8 mouse cellular contexts compared by ENCODE assay signal in genomic region chr17:53479604-53480041, GRCm38 (mm10). TPM values are rescaled to one million over a fixed set of nuclear protein-coding genes. Genes with fewer than 3 reads are reported as not detected.
DNase-seq lines count a peak whose midpoint lies in the region; ATAC-seq and TF ChIP-seq lines count a peak whose summit lies in the region.

No protein-coding gene starts in this region.

- H3K36me3 ChIP-seq in kidney, adult 2 months (ENCODE audit: control insufficient read depth, insufficient read depth, low read length) = peaks cover 4% of the 10 kb centered on the region; the same call in 1 of the 2 replicates
- H3K36me3 ChIP-seq in limb, embryonic 11.5 days (ENCODE audit: control insufficient read depth, insufficient read depth, low read length) = no peaks in the 10 kb centered on the region
- 0 out of 2 replicates have a peak, but pooled peaks cover under 1% of the 10 kb centered on the region for H3K36me3 ChIP-seq in midbrain, embryonic 12.5 days

- H3K4me2 ChIP-seq in limb, embryonic 11.5 days (ENCODE audit: low read depth, severe bottlenecking) = peak overlapping the region; percentile 55
- peak overlapping the region; percentile 86 for H3K4me2 ChIP-seq in midbrain, embryonic 12.5 days (replicated peaks)

- peak; percentile 10; the same call in 1 of the 2 replicates for ATAC-seq in limb, embryonic 11.5 days (ENCODE audit: insufficient number of reproducible peaks, low FRiP score, low TSS enrichment, low read depth)
- ATAC-seq in midbrain, embryonic 12.5 days (ENCODE audit: low FRiP score, low read depth) = peak; percentile 16

- TF ChIP-seq POLR2A in kidney, adult 2 months (IDR thresholded peaks at IDR 0.05; ENCODE audit: low read depth, low read length) = no peak

- TF ChIP-seq CTCF in kidney, adult 2 months (conservative IDR thresholded peaks at IDR 0.05; ENCODE audit: insufficient read depth, insufficient read length, low read depth, low read length) = no peak

- no peaks in the 10 kb centered on the region for H3K27me3 ChIP-seq in kidney, adult 2 months (replicated peaks; ENCODE audit: control insufficient read depth, insufficient read depth, low read length)
- H3K27me3 ChIP-seq in limb, embryonic 11.5 days (ENCODE audit: control insufficient read depth, insufficient read depth, low read length) = no peaks in the 10 kb centered on the region
- no peaks in the 10 kb centered on the region for H3K27me3 ChIP-seq in midbrain, embryonic 12.5 days

- no peaks in the 10 kb centered on the region for H3K9me3 ChIP-seq in limb, embryonic 11.5 days (ENCODE audit: control insufficient read depth, low read length)
- no peaks in the 10 kb centered on the region for H3K9me3 ChIP-seq in midbrain, embryonic 12.5 days

- DNase-seq in 3134 (ENCODE audit: extremely low read depth, insufficient read length, low spot score) (peak; percentile 80), WW6 (ENCODE audit: low read depth, low spot score) (peak; percentile 38)
- DNase-seq in embryo, embryonic 11.5 days (ENCODE audit: low read depth, low spot score) = peak; percentile 30
- peak; percentile 60 to 69 for DNase-seq in heart, adult 18-20 months
- DNase-seq in kidney, adult 2 months = peak; percentile 58
- peak; percentile 70 for DNase-seq in limb, embryonic 11.5 days (ENCODE audit: low spot score)
- DNase-seq in spleen, postnatal 36 days (ENCODE audit: low spot score in 2 of 2) = peak; percentile 37 to 40

- H3K4me1 ChIP-seq in kidney, adult 2 months (ENCODE audit: control insufficient read depth, insufficient read depth, low read length) = peaks cover 11% of the 10 kb centered on the region; the same call in 1 of the 2 replicates
- H3K4me1 ChIP-seq in limb, embryonic 11.5 days (ENCODE audit: control insufficient read depth, insufficient read depth, low read length) = peaks cover 4% of the 10 kb centered on the region; the same call in 1 of the 2 replicates
- peaks cover 20% of the 10 kb centered on the region for H3K4me1 ChIP-seq in midbrain, embryonic 12.5 days

- under 1% methylated on average over 33 of the region's 33 CpGs for WGBS in kidney, adult 2 months
- under 1% methylated on average over 32 of the region's 33 CpGs for WGBS in limb, embryonic 11.5 days
- WGBS in midbrain, embryonic 12.5 days = under 1% methylated on average over 33 of the region's 33 CpGs

- peak overlapping the region; percentile 98 for H3K27ac ChIP-seq in kidney, adult 2 months (ENCODE audit: insufficient read depth, low read depth, low read length)
- H3K27ac ChIP-seq in limb, embryonic 11.5 days (replicated peaks; ENCODE audit: low read depth, low read length) = peak overlapping the region; percentile 95
- peak overlapping the region; percentile 98 for H3K27ac ChIP-seq in midbrain, embryonic 12.5 days (replicated peaks)

- peak overlapping the region; percentile 90 for H3K9ac ChIP-seq in limb, embryonic 11.5 days (ENCODE audit: low read length)
- peak overlapping the region; percentile 93 for H3K9ac ChIP-seq in midbrain, embryonic 12.5 days (replicated peaks)

- peak overlapping the region; percentile 86 for H3K4me3 ChIP-seq in kidney, adult 2 months (ENCODE audit: insufficient read depth, low read depth, low read length)
- H3K4me3 ChIP-seq in limb, embryonic 11.5 days (ENCODE audit: low read depth, low read length) = peak overlapping the region; percentile 88
- H3K4me3 ChIP-seq in midbrain, embryonic 12.5 days = peak overlapping the region; percentile 99

RNA-seq across cellular contexts. Expression of gene Rab5a, which starts 0.6 kb away (rescaled TPM):
- total RNA-seq in heart, adult 18-20 months (2021) = 10 to 100 TPM; 48.6 to 50.3 TPM
- polyA plus RNA-seq in kidney, adult 2 months (2012; rRNA removed) = 10.2 and 14.2 TPM in 2 replicates
- 75.1 and 81.6 TPM in 2 replicates for polyA plus RNA-seq in limb, embryonic 11.5 days (2014; fragmentation: Nextera tagmentation; extraction: Ambion mirVana)
- polyA plus RNA-seq in midbrain, embryonic 12.5 days (2016; fragmentation: Nextera tagmentation; extraction: Ambion mirVana) = 111 and 115 TPM in 2 replicates

RNA-seq across cellular contexts. Expression of gene Efhb, which starts 16.5 kb away (rescaled TPM):
- under 1 TPM in 1 of 2 experiments, not detected in 1; 0.10 TPM for total RNA-seq in heart, adult 18-20 months (2021)
- 0.03 TPM in 2 replicates for polyA plus RNA-seq in kidney, adult 2 months (2012; rRNA removed)
- polyA plus RNA-seq in limb, embryonic 11.5 days (2014; fragmentation: Nextera tagmentation; extraction: Ambion mirVana) = 0.17 and 0.26 TPM in 2 replicates
- polyA plus RNA-seq in midbrain, embryonic 12.5 days (2016; fragmentation: Nextera tagmentation; extraction: Ambion mirVana) = 0.38 and 0.63 TPM in 2 replicates

RNA-seq across cellular contexts. Expression of gene Pp2d1, which starts 59.6 kb away (rescaled TPM):
- not detected for total RNA-seq in heart, adult 18-20 months (2021)
- polyA plus RNA-seq in kidney, adult 2 months (2012; rRNA removed) = not detected in 2 replicates
- polyA plus RNA-seq in limb, embryonic 11.5 days (2014; fragmentation: Nextera tagmentation; extraction: Ambion mirVana) = 0.16 and 0.23 TPM in 2 replicates
- 0.40 and 0.58 TPM in 2 replicates for polyA plus RNA-seq in midbrain, embryonic 12.5 days (2016; fragmentation: Nextera tagmentation; extraction: Ambion mirVana)

Comparison
In these comparisons a context has a peak if more than half of its experiments do, and no peak if none do; other contexts are left out.
1. Peak in every context shown above with its lines: DNase-seq, ATAC-seq, H3K4me3 ChIP-seq and H3K27ac ChIP-seq.
2. DNase-seq: peak in every context shown above with its lines; median percentile 80 in 3134; 70 in limb, embryonic 11.5 days; 64 in heart, adult 18-20 months; 58 in kidney, adult 2 months; 38 in spleen, postnatal 36 days; 38 in WW6; 30 in embryo, embryonic 11.5 days.